Mouse (Mus musculus) olfactory bulb, adult 2 months (tissue): ENCODE results near the gene Igfbp2.

ENCODE experiments used
- CTCF ChIP-seq: fragments of 200-500 bp; IDR thresholded peaks from 2 replicates; pipeline ENCODE4 v1.5.1; 2012; ENCODE audit warnings: low read depth, mild to moderate bottlenecking, low read length, moderate library complexity; ENCODE audit not compliant: insufficient read depth
- POLR2A ChIP-seq: fragments of 200-500 bp; IDR thresholded peaks from 2 replicates; pipeline ENCODE4 v1.6.1; 2012; ENCODE audit warnings: mild to moderate bottlenecking, low read depth, low read length, moderate library complexity; ENCODE audit not compliant: insufficient read depth

DNA sequence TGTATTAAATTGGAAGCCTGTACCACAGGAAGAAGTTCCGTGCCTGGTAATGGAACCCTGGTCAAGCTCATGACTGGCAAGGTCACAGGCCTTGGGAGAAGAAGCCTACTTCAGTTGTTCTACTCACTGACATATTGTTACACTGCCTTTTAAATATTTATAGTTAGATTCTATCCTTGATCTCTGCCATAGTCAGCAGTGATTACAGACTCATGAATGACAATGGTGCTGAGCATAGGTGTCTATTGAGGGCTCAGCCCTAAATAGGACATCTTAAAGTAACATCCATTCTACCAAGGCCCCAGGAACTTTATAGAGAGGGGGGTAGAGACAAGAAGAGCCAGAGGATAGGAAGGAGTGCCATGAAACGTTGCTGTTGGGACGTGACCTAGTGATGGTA is 13.2 kb upstream of the Igfbp2 start:
- TF ChIP-seq POLR2A (no peak), CTCF (no peak)
